Mouse (Mus musculus): ENCODE data around the gene Nfatc2ip. TPM values are rescaled to one million over a fixed set of nuclear protein-coding genes. Genes with fewer than 3 reads are reported as not detected.
"Not testable (repeated sequence)": the region's sequence is repeated elsewhere in the genome, so short reads cannot be mapped to it uniquely, and the experiment has no call there.

The Nfatc2ip gene
- polyA plus RNA-seq, 1 experiment = 6.8 TPM

GRCm38 (mm10) chr7:126414725-126415124 lies 18.2 kb upstream of the Nfatc2ip start, which contains the start of gene Cd19:
Cd19 (minus strand) TSS chr7:126414889.
- DNase-seq (ENCODE audit: extremely low spot score in 1 of 2, low spot score in 1 of 2) = no peak

- DNase-seq (ENCODE audit: extremely low spot score in 1 of 2, low spot score in 1 of 2) = no peak
These were observed 14.5 kb upstream of the Nfatc2ip start for GRCm38 (mm10) chr7:126411061-126411460.

- no peak for DNase-seq (ENCODE audit: extremely low spot score in 1 of 2, low spot score in 1 of 2)
These were observed 12.1 kb upstream of the Nfatc2ip start for GRCm38 (mm10) chr7:126408686-126409085.

- not testable (repeated sequence) for DNase-seq (ENCODE audit: extremely low spot score in 1 of 2, low spot score in 1 of 2)
These were observed 6.0 kb upstream of the Nfatc2ip start for GRCm38 (mm10) chr7:126402518-126402917.

- peak; percentile 47 to 88 for DNase-seq (ENCODE audit: extremely low spot score in 1 of 2, low spot score in 1 of 2)
These were observed 3.0 kb upstream of the Nfatc2ip start for GRCm38 (mm10) chr7:126399548-126399947.

GRCm38 (mm10) chr7:126397822-126398221 lies 1.3 kb upstream of the Nfatc2ip start:
- no peak for DNase-seq (ENCODE audit: extremely low spot score in 1 of 2, low spot score in 1 of 2)

- DNase-seq (ENCODE audit: extremely low spot score in 1 of 2, low spot score in 1 of 2) = no peak
These were observed 684 bp upstream of the Nfatc2ip start for GRCm38 (mm10) chr7:126397221-126397620.

GRCm38 (mm10) chr7:126392086-126392884 lies 4.3 kb downstream of the Nfatc2ip start:
- DNase-seq (ENCODE audit: extremely low spot score in 1 of 2, low spot score in 1 of 2) = not testable (repeated sequence)

- no peak for DNase-seq (ENCODE audit: extremely low spot score in 1 of 2, low spot score in 1 of 2)
These were observed 8.4 kb downstream of the Nfatc2ip start for GRCm38 (mm10) chr7:126388185-126388584.

- DNase-seq (ENCODE audit: extremely low spot score in 1 of 2, low spot score in 1 of 2) = no peak
These were observed 13.0 kb downstream of the Nfatc2ip start for GRCm38 (mm10) chr7:126383565-126383964.

GRCm38 (mm10) chr7:126377278-126378158 lies 19.0 kb downstream of the Nfatc2ip start, which contains the start of gene Spns1:
Spns1 (minus strand) TSS chr7:126377450.
- peak; percentile 97 to 100 for DNase-seq (ENCODE audit: extremely low spot score in 1 of 2, low spot score in 1 of 2)

GRCm38 (mm10) chr7:126376903-126377277 lies 19.6 kb downstream of the Nfatc2ip start:
- no peak for DNase-seq (ENCODE audit: extremely low spot score in 1 of 2, low spot score in 1 of 2)

- DNase-seq (ENCODE audit: extremely low spot score in 1 of 2, low spot score in 1 of 2) = no peak
These were observed 21.5 kb downstream of the Nfatc2ip start for GRCm38 (mm10) chr7:126375012-126375411.

- DNase-seq (ENCODE audit: extremely low spot score in 1 of 2, low spot score in 1 of 2) = no peak
These were observed 22.0 kb downstream of the Nfatc2ip start for GRCm38 (mm10) chr7:126374526-126374925.

GRCm38 (mm10) chr7:126373007-126373406 lies 23.5 kb downstream of the Nfatc2ip start:
- DNase-seq (ENCODE audit: extremely low spot score in 1 of 2, low spot score in 1 of 2) = no peak

- DNase-seq (ENCODE audit: extremely low spot score in 1 of 2, low spot score in 1 of 2) = no peak
These were observed 27.1 kb downstream of the Nfatc2ip start, which contains the start of gene Lat for GRCm38 (mm10) chr7:126369393-126369792. Lat (minus strand) TSS chr7:126369570.

- no peak for DNase-seq (ENCODE audit: extremely low spot score in 1 of 2, low spot score in 1 of 2)
These were observed 28.2 kb downstream of the Nfatc2ip start for GRCm38 (mm10) chr7:126368367-126368766.

GRCm38 (mm10) chr7:126367636-126368035 lies 28.9 kb downstream of the Nfatc2ip start:
- DNase-seq (ENCODE audit: extremely low spot score in 1 of 2, low spot score in 1 of 2) = no peak

GRCm38 (mm10) chr7:126363038-126363437 lies 33.5 kb downstream of the Nfatc2ip start:
- no peak for DNase-seq (ENCODE audit: extremely low spot score in 1 of 2, low spot score in 1 of 2)

GRCm38 (mm10) chr7:126359049-126359448 lies 37.5 kb downstream of the Nfatc2ip start:
- DNase-seq (ENCODE audit: extremely low spot score in 1 of 2, low spot score in 1 of 2) = no peak

- DNase-seq (ENCODE audit: extremely low spot score in 1 of 2, low spot score in 1 of 2) = no peak
These were observed 38.1 kb downstream of the Nfatc2ip start for GRCm38 (mm10) chr7:126358413-126358812.

All from frontal cortex, adult 2 months (tissue).